Mouse (Mus musculus) liver, postnatal 0 days (tissue): ENCODE data around the gene Mdm2. TPM values are rescaled to one million over a fixed set of nuclear protein-coding genes. Genes with fewer than 3 reads are reported as not detected.

Source experiments
- ATAC-seq: fragments of 200-750 bp; cut with Nextera tagmentation; 2 replicates; pipeline ENCODE4 v1.8.0; 2017; ENCODE audit warnings: mild to moderate bottlenecking, moderate library complexity
- DNase-seq: peaks from one replicate; pipeline ENCODE4 v3.0.0-alpha.2; 2016
- H3K27ac ChIP-seq: fragments of 300-500 bp; sonication (generic); 2 replicates; pipeline ENCODE4 v1.5.1; 2014; ENCODE audit warnings: antibody characterized with exemption, moderate library complexity, mild to moderate bottlenecking, low read depth
- H3K27me3 ChIP-seq: fragments of 300-500 bp; sonication (generic); 2 replicates; pipeline ENCODE4 v1.6.1; 2014; ENCODE audit warnings: low read length, control low read depth, mixed read lengths; ENCODE audit not compliant: insufficient read depth
- H3K36me3 ChIP-seq: fragments of 300-500 bp; sonication (generic); replicated peaks from 2 replicates; pipeline ENCODE4 v1.6.1; 2014; ENCODE audit warnings: mild to moderate bottlenecking, control low read depth, low read length, moderate library complexity, mixed read lengths; ENCODE audit not compliant: insufficient read depth
- H3K4me1 ChIP-seq: fragments of 300-500 bp; sonication (generic); 2 replicates; pipeline ENCODE4 v1.6.1; 2014; ENCODE audit warnings: antibody characterized with exemption, mild to moderate bottlenecking, control low read depth; ENCODE audit not compliant: insufficient read depth
- H3K4me2 ChIP-seq: fragments of 300-500 bp; sonication (generic); 2 replicates; pipeline ENCODE4 v1.6.1; 2014; ENCODE audit warnings: low read depth, mild to moderate bottlenecking, low read length, moderate library complexity, mixed read lengths
- H3K4me3 ChIP-seq: fragments of 300-500 bp; sonication (generic); 2 replicates; pipeline ENCODE4 v1.5.1; 2014; ENCODE audit warnings: low read depth, low read length
- H3K9ac ChIP-seq: fragments of 300-500 bp; sonication (generic); replicated peaks from 2 replicates; pipeline ENCODE4 v1.6.1; 2014; ENCODE audit warnings: mild to moderate bottlenecking, moderate library complexity
- H3K9me3 ChIP-seq: fragments of 300-500 bp; sonication (generic); 2 replicates; pipeline ENCODE4 v1.6.1; 2016; ENCODE audit warnings: mild to moderate bottlenecking, control low read depth, low read length, mixed read lengths
- CTCF ChIP-seq: sonication (generic); IDR thresholded peaks from 2 replicates; pipeline ENCODE4 v1.5.1; 2016; ENCODE audit warnings: antibody characterized with exemption, low read depth
- EP300 ChIP-seq: IDR thresholded peaks from 2 replicates; pipeline ENCODE4 v1.6.1; 2016; ENCODE audit warnings: antibody characterized with exemption, low read depth, mild to moderate bottlenecking
- WGBS: fragments of 180-500 bp; shearing (Covaris S2); extraction: QIAGEN DNeasy Blood & Tissue Kit; methylation state at CpG from one replicate; pipeline ENCODE4 v1.1.7; 2014; ENCODE audit not compliant: insufficient replicate concordance; 5-methylcytosine and 5-hydroxymethylcytosine counted together
- polyA plus RNA-seq: library from polyadenylated mRNA; unstranded; fragments of >200 nt; fragmentation: Nextera tagmentation; extraction: Ambion mirVana; gene quantifications from 2 replicates; pipeline ENCODE4 v1.2.1, GENCODE M21; 2015

Mdm2 gene
- polyA plus RNA-seq, 1 experiment from 2014 or later: 11.3 TPM

- DNase-seq (no peak), ATAC-seq (no peak)
- H3K4me3 ChIP-seq: no peak overlapping the region
- no peaks in the 10 kb centered on the region for H3K9me3 ChIP-seq
- no peak overlapping the region for H3K9ac ChIP-seq
- no peaks in the 10 kb centered on the region for H3K27me3 ChIP-seq
- no peak overlapping the region for H3K4me2 ChIP-seq
- peaks cover 90% of the 10 kb centered on the region for H3K36me3 ChIP-seq
- H3K27ac ChIP-seq: no peak overlapping the region
- TF ChIP-seq CTCF: no peak
- TF ChIP-seq EP300: no peak
- no peaks in the 10 kb centered on the region for H3K4me1 ChIP-seq
- 93% methylated on average over 5 of the region's 5 CpGs for WGBS
Observed at GRCm38 (mm10) chr10:117692953-117693352, 17.6 kb downstream of the Mdm2 start.

DNA sequence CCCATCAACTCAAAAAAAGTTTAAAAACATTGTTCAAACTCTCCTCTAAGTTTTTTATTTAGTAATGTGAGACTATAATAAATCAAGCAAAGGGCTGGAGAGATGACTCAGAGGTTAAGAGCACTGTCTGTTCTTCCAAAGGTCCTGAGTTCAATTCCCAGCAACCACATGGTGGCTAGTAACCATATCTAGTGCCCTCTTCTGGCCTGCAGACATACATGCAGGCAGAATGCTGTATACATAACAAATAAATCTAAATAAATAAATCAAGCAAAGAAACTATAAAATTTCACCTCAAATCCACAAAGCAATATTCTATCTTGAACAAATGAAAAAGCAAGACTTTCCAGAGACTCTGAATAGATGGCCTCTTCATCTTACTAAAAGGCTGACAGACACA, 18.4 kb downstream of the Mdm2 start:
- ATAC-seq (no peak), DNase-seq (no peak)
- TF ChIP-seq CTCF: peak; percentile 28
- TF ChIP-seq EP300: no peak
- H3K4me2 ChIP-seq: no peak overlapping the region
- H3K27me3 ChIP-seq: no peaks in the 10 kb centered on the region
- H3K9me3 ChIP-seq: no peaks in the 10 kb centered on the region
- no peak overlapping the region for H3K9ac ChIP-seq
- no peak overlapping the region for H3K27ac ChIP-seq
- no peak overlapping the region for H3K4me3 ChIP-seq
- H3K36me3 ChIP-seq: peaks cover 82% of the 10 kb centered on the region
- no peaks in the 10 kb centered on the region for H3K4me1 ChIP-seq

- no peak for TF ChIP-seq CTCF
- 92% methylated on average over 10 of the region's 10 CpGs for WGBS
- DNase-seq: no peak
- Histone ChIP-seq H3K9ac (no peak overlapping the region), H3K9me3 (no peaks in the 10 kb centered on the region), H3K4me1 (no peaks in the 10 kb centered on the region), H3K27me3 (no peaks in the 10 kb centered on the region), H3K36me3 (peaks cover 75% of the 10 kb centered on the region), H3K27ac (no peak overlapping the region), H3K4me2 (no peak overlapping the region), H3K4me3 (no peak overlapping the region)
- no peak for ATAC-seq
Observed at GRCm38 (mm10) chr10:117691389-117691968, 19.1 kb downstream of the Mdm2 start.

- no peak for TF ChIP-seq CTCF
- no peak for TF ChIP-seq EP300
- WGBS: 94% methylated on average over 3 of the region's 3 CpGs
- H3K4me1 ChIP-seq: no peaks in the 10 kb centered on the region
Observed at GRCm38 (mm10) chr10:117690770-117691296, 19.7 kb downstream of the Mdm2 start.

DNA sequence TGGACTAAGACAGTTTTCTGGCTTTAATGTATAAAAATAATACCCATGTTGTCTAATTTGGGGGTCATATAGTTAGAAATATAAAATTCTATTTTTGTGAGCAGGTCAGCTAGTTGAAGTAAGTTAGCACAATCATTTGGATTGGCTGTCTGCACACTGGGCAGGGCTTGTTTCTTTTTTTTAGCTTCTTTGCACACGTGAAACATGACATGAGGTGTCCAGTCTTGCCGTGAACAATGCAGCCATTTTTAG, 20.5 kb downstream of the Mdm2 start:
- H3K36me3 ChIP-seq: peaks cover 60% of the 10 kb centered on the region
- 89% methylated on average over 2 of the region's 2 CpGs for WGBS
- no peak for ATAC-seq

More at GRCm38 (mm10) chr10:117690770-117691296, 19.7 kb downstream of the Mdm2 start:
- DNase-seq: no peak
- no peak for ATAC-seq
- no peak overlapping the region for H3K27ac ChIP-seq
- H3K27me3 ChIP-seq: no peaks in the 10 kb centered on the region
- no peak overlapping the region for H3K4me2 ChIP-seq
- no peaks in the 10 kb centered on the region for H3K9me3 ChIP-seq
- peaks cover 69% of the 10 kb centered on the region for H3K36me3 ChIP-seq
- H3K9ac ChIP-seq: no peak overlapping the region
- no peak overlapping the region for H3K4me3 ChIP-seq

DNA sequence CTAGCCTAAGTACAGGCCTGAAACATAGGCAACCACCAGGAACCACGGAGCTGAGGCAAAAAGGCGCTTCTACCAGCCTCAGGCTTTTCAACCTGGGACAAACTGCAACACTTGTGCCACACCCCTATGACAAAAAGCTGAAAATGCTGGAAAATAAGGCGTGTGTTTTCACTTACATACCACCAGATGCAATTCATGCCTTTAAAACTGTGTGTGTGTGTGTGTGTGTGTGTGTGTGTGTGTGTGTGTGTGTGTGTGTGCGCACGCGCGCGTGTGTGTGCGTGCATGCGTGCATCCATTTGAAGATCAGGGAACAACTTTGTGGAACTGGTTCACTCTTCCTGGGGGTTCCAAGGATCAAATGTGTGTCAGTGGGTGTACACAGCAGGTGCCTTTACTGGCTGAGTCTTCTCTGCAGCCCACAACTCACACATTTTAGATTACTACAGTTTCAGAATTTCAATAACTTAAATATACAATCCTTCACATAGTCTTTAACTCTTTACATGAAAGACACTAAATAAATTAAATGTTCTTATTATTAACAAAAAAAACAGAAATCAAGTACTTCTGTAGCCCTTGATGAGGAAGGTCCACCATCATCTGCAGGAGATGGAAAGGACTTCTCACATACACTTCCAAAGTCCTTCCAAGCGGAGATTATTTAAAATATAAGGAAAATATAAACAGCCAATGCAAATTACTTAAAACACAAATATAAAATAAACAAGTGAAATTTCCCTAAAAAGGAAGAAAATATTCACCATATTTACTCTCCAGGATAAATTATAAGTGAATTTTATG, 21.1 kb downstream of the Mdm2 start:
- TF ChIP-seq CTCF (no peak), EP300 (no peak)
- WGBS: 93% methylated on average over 11 of the region's 11 CpGs
- H3K4me3 ChIP-seq: no peak overlapping the region
- H3K4me1 ChIP-seq: no peaks in the 10 kb centered on the region
- H3K27ac ChIP-seq: no peak overlapping the region
- no peak overlapping the region for H3K4me2 ChIP-seq
- no peaks in the 10 kb centered on the region for H3K9me3 ChIP-seq
- DNase-seq: no peak
- H3K9ac ChIP-seq: no peak overlapping the region
- no peaks in the 10 kb centered on the region for H3K27me3 ChIP-seq
- H3K36me3 ChIP-seq: peaks cover 55% of the 10 kb centered on the region
- no peak for ATAC-seq

More for the DNA sequence above, 20.5 kb downstream of the Mdm2 start:
- no peak for TF ChIP-seq CTCF
- TF ChIP-seq EP300: no peak
- H3K4me1 ChIP-seq: no peaks in the 10 kb centered on the region
- no peak overlapping the region for H3K4me3 ChIP-seq
- no peak overlapping the region for H3K27ac ChIP-seq
- no peaks in the 10 kb centered on the region for H3K9me3 ChIP-seq
- no peak for DNase-seq
- H3K27me3 ChIP-seq: no peaks in the 10 kb centered on the region
- H3K4me2 ChIP-seq: no peak overlapping the region
- no peak overlapping the region for H3K9ac ChIP-seq
